Mouse (Mus musculus) erythroblast, adult 5-6 weeks (primary cell): ENCODE results near the gene Smg9. TPM values are rescaled to one million over a fixed set of nuclear protein-coding genes. Genes with fewer than 3 reads are reported as not detected.
"Not testable (repeated sequence)": the region's sequence is repeated elsewhere in the genome, so short reads cannot be mapped to it uniquely, and the experiment has no call there.

ENCODE experiments used
- ATAC-seq: replicated peaks from 2 replicates; pipeline ENCODE4 v1.8.0; 2016; ENCODE audit warnings: moderate number of reproducible peaks, mild to moderate bottlenecking, moderate TSS enrichment, inconsistent platforms; ENCODE audit not compliant: poor library complexity, low FRiP score, severe bottlenecking
- total RNA-seq, 2 experiments: library from RNA; stranded (forward) in 1 of 2; stranded (reverse) in 1 of 2; fragments of 150-400 nt in 1 of 2; fragments of 200-764, 138-1000 nt in 1 of 2; gene quantifications; 2 replicates each; pipeline versions ENCODE4 v1.2.3 to v1.2.4; 2015 to 2017; ENCODE audit warnings: low replicate concordance in 2 of 2

Gene Smg9
- total RNA-seq, 2 experiments from 2014 or later = 9.6 to 13.3 TPM

DNA sequence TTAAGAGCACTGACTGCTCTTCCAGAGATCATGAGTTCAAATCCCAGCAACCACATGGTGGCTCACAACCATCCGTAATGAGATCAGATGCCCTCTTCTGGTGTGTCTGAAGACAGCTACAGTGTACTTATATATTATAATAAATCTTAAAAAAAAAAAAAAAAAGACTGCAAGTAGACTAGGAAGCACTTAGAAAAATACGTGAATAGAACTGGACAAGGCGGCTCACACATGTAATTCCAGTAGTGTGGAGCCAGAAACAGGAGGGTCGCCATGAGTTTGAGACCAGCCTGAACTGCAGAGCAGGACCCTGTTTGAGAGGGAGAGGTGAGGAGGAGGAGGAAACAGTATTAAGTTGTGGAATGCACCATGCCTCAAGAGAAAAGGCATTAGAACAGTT, 1.1 kb downstream of the Smg9 start:
- not testable (repeated sequence) for ATAC-seq

DNA sequence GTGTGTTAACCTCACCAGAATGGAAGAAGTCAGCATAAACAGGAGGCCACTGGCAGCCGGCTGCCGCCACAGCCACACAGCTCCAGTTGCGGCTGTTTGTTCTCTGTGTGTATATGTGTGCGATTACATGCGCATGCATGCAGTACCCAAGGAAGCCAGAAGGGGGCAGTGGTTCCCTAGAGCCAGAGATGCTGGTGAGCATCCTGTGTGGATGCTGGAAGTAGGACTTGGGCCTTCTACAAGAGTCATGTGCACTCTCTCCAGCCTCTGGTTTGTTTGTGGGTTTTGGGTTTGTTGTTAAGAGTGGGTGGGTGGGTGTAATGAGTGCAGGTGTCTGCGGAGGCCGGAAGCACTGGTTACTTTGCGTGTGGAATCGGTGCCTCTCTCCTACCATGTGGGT, 3.4 kb downstream of the Smg9 start:
- ATAC-seq = no peak

DNA sequence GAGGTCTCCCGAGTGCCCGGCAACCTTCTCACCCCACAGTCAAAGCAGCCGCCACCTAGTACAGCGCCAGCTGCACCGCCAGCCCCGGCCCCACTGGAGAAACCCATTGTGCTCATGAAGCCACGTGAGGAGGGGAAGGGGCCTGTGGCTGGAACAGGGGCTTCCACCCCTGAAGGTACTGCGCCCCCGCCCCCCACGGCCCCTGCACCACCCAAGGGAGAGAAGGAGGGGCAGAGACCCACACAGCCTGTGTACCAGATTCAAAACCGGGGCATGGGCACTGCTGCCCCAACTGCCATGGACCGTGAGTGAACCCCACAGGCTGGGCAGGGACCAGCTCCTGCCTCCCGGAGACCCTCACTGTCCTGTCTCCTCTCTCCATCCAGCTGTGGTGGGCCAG, 6.2 kb downstream of the Smg9 start:
- ATAC-seq = no peak

DNA sequence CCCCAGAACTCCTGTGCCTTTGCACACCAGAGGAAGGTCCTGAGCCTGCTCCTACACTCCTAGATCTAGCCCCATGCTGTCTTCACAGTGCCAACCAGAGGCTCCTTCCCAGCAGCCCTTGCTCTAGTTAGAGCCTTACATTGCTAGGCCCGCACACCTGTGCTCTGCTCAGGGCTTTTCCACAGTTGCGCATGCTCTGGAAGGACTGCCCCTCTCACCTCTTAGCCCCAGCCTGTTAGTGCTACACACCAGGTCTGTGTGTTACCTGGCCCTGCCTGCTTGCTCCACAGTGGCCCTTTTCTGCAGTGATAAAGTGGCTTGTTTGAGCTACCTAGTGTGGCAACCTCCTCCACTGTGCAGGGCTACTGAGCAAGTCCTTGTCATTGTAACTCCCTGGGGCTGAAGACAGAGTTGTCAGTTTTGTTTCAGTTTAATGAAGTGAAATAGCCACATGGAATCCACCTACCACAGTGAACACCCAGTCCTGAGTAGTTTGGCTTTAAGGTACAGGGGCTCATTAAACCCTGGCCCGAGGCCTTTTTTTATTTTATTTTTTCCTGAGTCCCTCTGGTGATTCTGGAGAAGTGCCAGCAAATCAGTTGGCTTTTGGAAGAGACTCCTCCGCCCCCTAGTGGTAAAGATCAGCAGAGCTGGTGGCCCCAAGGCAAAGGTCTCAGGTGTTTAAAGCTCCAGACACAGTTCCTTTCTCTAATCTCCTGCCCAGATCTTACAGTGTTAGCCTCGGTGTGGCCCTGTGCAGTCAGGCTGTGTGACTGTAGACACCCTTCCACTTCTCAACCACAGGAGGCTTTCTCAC, 7.3 kb downstream of the Smg9 start:
- ATAC-seq = peak; percentile 62

DNA sequence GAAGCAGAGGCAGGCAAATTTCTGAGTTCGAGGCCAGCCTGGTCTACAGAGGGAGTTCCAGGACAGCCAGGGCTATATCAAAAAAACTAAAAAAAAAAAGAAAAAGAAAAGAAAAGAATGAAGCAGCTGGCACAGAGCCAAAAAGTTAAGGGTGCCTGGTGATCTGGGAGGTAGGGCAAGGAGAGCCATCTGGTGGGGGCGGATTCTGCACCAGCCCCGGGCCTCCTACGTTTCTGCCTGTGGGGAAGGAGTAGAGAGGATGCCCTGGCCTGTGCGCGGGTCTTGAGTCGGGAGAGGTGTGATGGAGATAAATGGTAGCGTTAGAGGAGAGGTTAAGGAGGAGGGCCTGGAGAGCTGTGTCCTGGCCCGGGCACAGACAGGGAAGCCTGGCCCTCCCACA, 8.8 kb downstream of the Smg9 start:
- ATAC-seq = no peak

DNA sequence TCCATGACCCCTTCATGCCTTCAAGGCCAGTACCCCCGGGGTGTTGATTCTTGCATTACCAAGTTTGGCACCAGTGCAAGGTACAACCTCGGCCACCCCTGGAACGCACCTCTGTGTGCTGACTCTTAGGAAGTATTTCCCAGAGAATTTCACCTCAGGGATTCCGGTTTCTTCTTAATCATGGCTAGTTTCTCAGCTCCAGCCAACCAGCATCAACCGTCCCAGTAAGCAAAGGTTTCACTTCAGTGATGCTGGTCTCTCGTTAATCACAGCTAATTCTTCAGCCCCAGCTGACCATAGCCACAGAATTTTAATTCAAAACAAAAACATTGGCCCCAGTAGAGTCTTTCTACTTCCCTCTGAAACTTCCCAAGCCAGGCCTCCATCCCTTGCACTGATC, 10.7 kb downstream of the Smg9 start:
- ATAC-seq = no peak

DNA sequence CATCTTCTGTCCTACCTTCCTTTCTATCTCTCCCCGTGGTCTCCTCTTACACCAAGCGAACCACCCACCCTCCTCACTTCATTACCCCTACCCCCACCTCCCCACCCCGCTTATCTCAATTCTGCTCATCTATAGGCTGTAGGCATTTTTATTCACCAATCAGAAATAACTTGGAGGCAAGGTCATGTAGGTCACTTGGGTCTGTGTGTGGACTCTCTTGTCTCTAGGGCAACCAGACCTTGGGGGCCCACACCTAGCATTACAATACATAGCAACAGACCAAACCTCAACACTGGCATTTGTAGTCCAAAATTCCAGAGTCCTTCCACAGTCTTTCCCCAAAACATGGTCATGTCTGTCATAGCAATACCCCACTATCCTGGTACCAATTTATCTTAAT, 11.4 kb downstream of the Smg9 start:
- ATAC-seq = no peak

DNA sequence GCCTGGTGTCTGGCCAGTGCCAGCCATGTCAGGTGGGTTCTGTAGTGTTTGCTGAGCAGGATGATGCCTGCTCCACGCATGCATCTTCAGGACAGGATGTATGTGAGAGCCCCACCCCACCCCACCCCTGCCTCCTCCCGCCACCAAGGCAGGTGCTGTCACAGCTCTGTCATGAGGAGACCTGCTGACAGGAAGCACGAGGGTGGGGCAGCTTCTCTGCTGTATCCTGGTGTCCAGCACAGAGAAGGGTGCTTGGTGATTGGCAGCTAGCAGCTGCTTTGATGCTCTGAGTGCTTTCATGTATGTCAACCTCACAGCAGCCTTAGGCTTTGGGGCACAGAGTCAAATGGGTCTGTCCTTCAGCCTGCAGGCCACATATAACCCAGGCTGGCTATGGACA, 14.2 kb downstream of the Smg9 start:
- ATAC-seq = no peak

DNA sequence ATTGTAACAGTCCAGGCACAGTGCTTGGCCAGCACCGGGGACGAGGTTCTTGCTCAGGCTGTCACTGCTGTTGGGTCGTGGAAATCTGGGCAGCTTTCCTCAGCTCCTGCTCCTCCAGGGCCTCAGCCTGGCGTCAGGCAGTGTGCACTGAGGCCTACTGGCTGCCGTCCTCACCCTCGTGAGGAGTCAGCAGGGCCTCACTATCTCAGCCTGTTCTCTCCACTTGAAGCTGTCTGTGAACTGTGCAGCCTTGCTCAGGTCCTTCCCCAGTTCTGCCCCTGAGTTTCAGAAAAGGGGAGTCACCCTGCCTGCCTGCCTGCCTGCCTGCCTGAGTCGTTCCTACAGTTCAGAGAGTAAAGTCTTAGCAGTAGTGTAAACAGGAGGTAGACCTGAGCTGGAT, 15.8 kb downstream of the Smg9 start:
- no peak for ATAC-seq

GRCm38 (mm10) chr7:24419579-24419978, 20.2 kb downstream of the Smg9 start:
- ATAC-seq = no peak

- no peak for ATAC-seq
Observed at GRCm38 (mm10) chr7:24421648-24422047, 22.2 kb downstream of the Smg9 start.

- no peak for ATAC-seq
Observed at GRCm38 (mm10) chr7:24422251-24422650, 22.8 kb downstream of the Smg9 start.

DNA sequence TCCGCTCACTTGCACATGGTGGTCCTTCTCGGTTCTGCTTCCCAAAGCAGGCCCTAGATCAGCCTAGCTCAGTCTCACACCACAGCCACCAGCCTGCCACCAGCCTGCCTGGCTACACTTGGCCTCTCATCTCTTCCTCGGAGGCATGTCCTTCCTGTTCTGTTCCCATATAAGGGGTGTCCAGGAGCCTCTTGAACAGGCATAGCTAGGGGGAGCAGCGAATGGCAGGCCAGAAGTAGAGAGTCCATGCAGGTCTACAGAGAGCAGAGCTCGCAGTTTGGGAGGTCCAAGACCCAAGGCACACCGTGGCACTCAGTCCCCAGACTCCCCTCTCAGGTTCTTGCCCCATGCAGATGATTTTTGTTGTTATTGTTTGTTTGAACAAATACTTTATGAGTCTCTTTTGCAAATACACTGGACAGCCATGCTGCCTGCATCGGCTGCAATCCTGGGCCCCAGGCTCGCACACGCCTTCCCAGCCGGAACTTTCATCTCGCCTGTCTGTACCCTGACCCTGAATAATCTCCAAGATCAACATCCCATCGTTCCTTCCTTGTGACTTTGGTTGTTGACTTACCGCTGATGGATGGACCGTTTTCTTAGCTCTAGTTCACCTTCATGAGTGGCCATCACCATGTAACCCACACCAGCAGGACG, 23.8 kb downstream of the Smg9 start:
- no peak for ATAC-seq

- ATAC-seq = no peak
Observed at GRCm38 (mm10) chr7:24423956-24424732, 24.7 kb downstream of the Smg9 start.

GRCm38 (mm10) chr7:24425919-24426318, 26.5 kb downstream of the Smg9 start:
- ATAC-seq = no peak

GRCm38 (mm10) chr7:24427168-24427567, 27.7 kb downstream of the Smg9 start:
- no peak for ATAC-seq

GRCm38 (mm10) chr7:24428725-24429124, 29.3 kb downstream of the Smg9 start:
- ATAC-seq = no peak

GRCm38 (mm10) chr7:24429413-24430112, 30.1 kb downstream of the Smg9 start:
- no peak for ATAC-seq

- ATAC-seq = no peak
Observed at GRCm38 (mm10) chr7:24430551-24431345, 31.3 kb downstream of the Smg9 start.
